22 mouse cellular contexts compared by ENCODE assay signal in genomic region chr11:81164890-81165289, GRCm38 (mm10).
DNase-seq lines count a peak whose midpoint lies in the region; ATAC-seq lines count a peak whose summit lies in the region.
"Had no signal": no experiment of that assay in that cellular context is flagged by ENCODE, and none has a peak within 500 bp of the region (broad histone marks: within the 10 kb centered on the region; RNA-seq: fewer than 3 reads in every experiment).

No protein-coding gene starts in this region.

- ATAC-seq in frontal cortex, adult (ENCODE audit: low TSS enrichment), result peak; percentile 65
- no peak for ATAC-seq in midbrain, embryonic 11.5 days (ENCODE audit: low FRiP score)
- ATAC-seq in midbrain, embryonic 16.5 days, result no peak
- ATAC-seq: activated CD4-positive, CD25-positive, alpha-beta regulatory T cell, adult 4 months; CD4-positive, CD25-positive, alpha-beta regulatory T cell, adult 4 months; forebrain, embryonic 13.5 days; forebrain, embryonic 15.5 days; forebrain, postnatal 0 days; Patski had no signal

- no peak overlapping the region for H3K4me2 ChIP-seq in midbrain, embryonic 11.5 days
- no peak overlapping the region for H3K4me2 ChIP-seq in midbrain, embryonic 16.5 days (ENCODE audit: low read length)
- H3K4me2 ChIP-seq: embryonic facial prominence, embryonic 12.5 days; forebrain, embryonic 13.5 days; forebrain, embryonic 15.5 days had no signal

- H3K9ac ChIP-seq in midbrain, embryonic 11.5 days (ENCODE audit: low read length), result no peak overlapping the region
- H3K9ac ChIP-seq in midbrain, embryonic 16.5 days (ENCODE audit: low read depth, low read length), result no peak overlapping the region
- H3K9ac ChIP-seq: embryonic facial prominence, embryonic 12.5 days; forebrain, embryonic 13.5 days; forebrain, embryonic 15.5 days; forebrain, postnatal 0 days had no signal

- no peak for DNase-seq in frontal cortex, postnatal 14 days (ENCODE audit: low spot score in 2 of 2)
- DNase-seq in midbrain, embryonic 11.5 days (ENCODE audit: low spot score, missing footprints), result peak; percentile 19
- DNase-seq in adrenal gland, postnatal 36 days, result no peak
- DNase-seq: adrenal gland, adult 8-10 months; adrenal gland, postnatal 14 days; B cell, adult 2 months; cerebellum, adult 11-12 months; cerebellum, adult 2 months; cerebellum, adult 9-10 months; cerebellum, postnatal 10 days; cerebellum, postnatal 25 days; forebrain, postnatal 0 days had no signal

- H3K36me3 ChIP-seq in midbrain, embryonic 11.5 days (ENCODE audit: control insufficient read depth, insufficient read depth, low read length), result no peaks in the 10 kb centered on the region
- H3K36me3 ChIP-seq in midbrain, embryonic 16.5 days (ENCODE audit: control insufficient read depth, insufficient read depth, low read length), result no peaks in the 10 kb centered on the region
- H3K36me3 ChIP-seq: embryonic facial prominence, embryonic 10.5 days; embryonic facial prominence, embryonic 12.5 days; forebrain, embryonic 15.5 days; G1E had no signal

- H3K27me3 ChIP-seq in midbrain, embryonic 11.5 days (ENCODE audit: control insufficient read depth, insufficient read depth, low read length), result no peaks in the 10 kb centered on the region
- no peaks in the 10 kb centered on the region for H3K27me3 ChIP-seq in midbrain, embryonic 16.5 days (ENCODE audit: control insufficient read depth, insufficient read depth, low read depth, low read length)
- H3K27me3 ChIP-seq: embryonic facial prominence, embryonic 12.5 days; forebrain, embryonic 13.5 days; forebrain, embryonic 15.5 days had no signal

- no peak overlapping the region for H3K4me3 ChIP-seq in midbrain, embryonic 11.5 days (ENCODE audit: low read depth, low read length)
- no peak overlapping the region for H3K4me3 ChIP-seq in midbrain, embryonic 16.5 days (ENCODE audit: low read depth, low read length)
- H3K4me3 ChIP-seq: embryonic facial prominence, embryonic 10.5 days; embryonic facial prominence, embryonic 12.5 days; forebrain, embryonic 13.5 days; forebrain, embryonic 15.5 days had no signal

- H3K4me1 ChIP-seq in midbrain, embryonic 11.5 days (ENCODE audit: control insufficient read depth, insufficient read depth, low read length), result no peaks in the 10 kb centered on the region
- H3K4me1 ChIP-seq in midbrain, embryonic 16.5 days (ENCODE audit: control insufficient read depth, insufficient read depth, low read length), result no peaks in the 10 kb centered on the region
- H3K4me1 ChIP-seq: embryonic facial prominence, embryonic 10.5 days; embryonic facial prominence, embryonic 12.5 days; forebrain, embryonic 13.5 days; forebrain, embryonic 15.5 days had no signal

- WGBS in midbrain, embryonic 11.5 days, result 84% methylated on average over 2 of the region's 2 CpGs
- WGBS in midbrain, embryonic 16.5 days, result 85% methylated on average over 2 of the region's 2 CpGs

- no peaks in the 10 kb centered on the region; the same call in 1 of the 2 replicates for H3K9me3 ChIP-seq in midbrain, embryonic 11.5 days (ENCODE audit: control insufficient read depth, low read length)
- H3K9me3 ChIP-seq in midbrain, embryonic 16.5 days (replicated peaks; ENCODE audit: control insufficient read depth, low read length, poor library complexity, severe bottlenecking), result no peaks in the 10 kb centered on the region; the same call in 1 of the 2 replicates
- H3K9me3 ChIP-seq: forebrain, embryonic 15.5 days had no signal

- no peak overlapping the region for H3K27ac ChIP-seq in midbrain, embryonic 11.5 days (ENCODE audit: low read depth, low read length)
- no peak overlapping the region for H3K27ac ChIP-seq in midbrain, embryonic 16.5 days (ENCODE audit: low read length)
- H3K27ac ChIP-seq: embryonic facial prominence, embryonic 10.5 days; embryonic facial prominence, embryonic 12.5 days; forebrain, embryonic 13.5 days; forebrain, embryonic 15.5 days had no signal
